Mouse (Mus musculus) c-Kit-positive CD71-negative TER-119-negative erythroid progenitor cells, embryonic 14.5 days (primary cell): ENCODE results near the gene Gm42372.

Experiments used
- DNase-seq: peaks from one replicate; pipeline ENCODE4 v3.0.0-alpha.2; 2013; ENCODE audit warnings: low read depth

Gene Gm42372

GRCm38 (mm10) chr7:17007300-17007699, 24.4 kb downstream of the Gm42372 start:
- DNase-seq, result no peak

- no peak for DNase-seq
These were observed 26.6 kb downstream of the Gm42372 start for GRCm38 (mm10) chr7:17009326-17010009.

DNA sequence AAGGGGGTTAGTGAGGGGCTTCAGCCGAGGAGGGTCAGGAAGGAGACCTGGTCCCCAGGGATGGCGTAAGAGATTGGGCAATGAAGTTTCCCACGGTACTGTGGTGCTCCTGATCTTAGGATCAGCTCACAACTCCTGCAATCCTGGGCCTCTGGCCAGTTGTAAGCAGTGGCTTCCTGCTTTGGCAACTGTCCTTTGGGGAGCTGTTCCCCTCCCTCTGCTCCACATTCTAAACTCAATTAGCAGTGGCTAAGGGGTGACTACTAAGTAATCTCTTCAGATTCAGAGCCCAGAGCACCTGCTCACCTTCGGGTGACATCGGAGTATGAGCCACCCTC, 27.1 kb downstream of the Gm42372 start:
- no peak for DNase-seq

- DNase-seq, result no peak
These were observed 29.2 kb downstream of the Gm42372 start for GRCm38 (mm10) chr7:17011909-17012590.

GRCm38 (mm10) chr7:17015381-17015780, 32.5 kb downstream of the Gm42372 start:
- DNase-seq, result no peak

DNA sequence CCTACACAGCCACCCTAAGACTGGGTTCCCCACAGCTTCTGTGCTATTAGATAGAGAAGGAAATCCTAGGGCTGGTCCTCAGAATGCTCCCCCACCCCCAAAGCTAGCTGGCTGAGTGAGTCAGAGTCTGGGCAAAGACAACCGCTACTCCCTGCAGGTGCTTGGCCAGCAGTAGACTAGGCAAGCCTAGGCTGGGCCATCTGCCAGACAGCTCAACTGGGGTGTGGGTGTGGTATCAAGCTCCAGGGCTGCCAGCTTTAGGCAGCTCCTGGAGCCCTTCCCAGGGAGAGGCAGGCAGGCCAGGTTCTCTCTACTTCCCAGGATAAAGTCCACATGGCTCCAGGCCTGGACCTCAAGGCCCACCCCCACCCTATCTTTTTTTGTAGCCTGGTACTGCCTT, 34.1 kb downstream of the Gm42372 start:
- no peak for DNase-seq

DNA sequence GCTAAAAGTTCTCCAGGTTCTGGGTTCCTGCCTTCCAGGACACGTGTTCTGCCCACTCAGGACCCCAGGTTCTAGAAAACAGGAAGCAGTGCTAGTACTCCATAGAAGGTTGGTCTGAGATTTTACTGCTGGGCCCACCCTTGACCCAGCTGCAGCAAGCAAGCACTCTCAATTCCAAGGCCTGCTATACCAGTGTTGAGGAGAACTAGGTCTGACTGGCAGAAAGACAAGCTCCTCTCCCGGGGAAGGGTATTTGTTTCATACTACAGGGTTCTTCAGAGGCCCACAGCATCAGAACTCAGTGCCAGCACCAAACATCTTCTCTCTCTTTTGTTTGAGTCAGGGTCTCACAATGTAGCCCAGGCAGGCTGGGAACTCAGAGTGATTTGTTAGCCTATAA, 35.0 kb downstream of the Gm42372 start:
- no peak for DNase-seq

DNA sequence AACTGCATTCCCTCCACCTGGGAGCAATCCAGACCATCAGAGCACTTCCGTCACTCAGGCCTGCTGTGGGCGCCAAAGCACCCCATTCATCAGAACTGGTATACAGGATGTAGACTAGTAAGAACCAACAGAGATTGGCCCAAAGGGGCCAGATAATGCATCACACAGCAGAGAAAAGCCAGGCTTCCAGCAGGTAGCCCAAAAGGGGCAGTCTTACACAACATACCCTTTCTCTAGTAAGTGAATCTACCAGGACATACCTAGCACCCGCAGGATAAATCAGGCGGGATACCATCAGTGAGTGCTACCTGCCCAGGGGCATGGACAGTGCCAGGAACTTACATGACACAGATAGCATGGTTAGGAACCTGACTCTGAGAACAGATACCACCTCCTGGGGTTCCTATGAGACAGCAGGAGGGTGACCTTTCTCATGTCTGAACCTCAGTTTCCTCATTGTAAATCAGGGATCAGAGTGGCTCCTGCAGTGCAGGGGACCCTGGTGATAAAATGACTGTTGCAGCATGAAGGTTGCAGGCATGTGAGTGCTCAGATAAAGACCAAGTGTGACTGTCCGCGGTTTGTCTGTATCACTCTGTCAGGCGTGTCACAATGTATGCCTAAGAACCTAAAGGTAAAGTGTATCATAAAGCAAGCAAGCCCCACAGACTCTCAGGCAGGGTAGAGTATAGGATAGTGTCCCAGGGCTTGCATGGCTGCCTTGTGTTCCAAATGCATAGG, 36.7 kb downstream of the Gm42372 start:
- no peak for DNase-seq

- no peak for DNase-seq
These were observed 39.3 kb downstream of the Gm42372 start for GRCm38 (mm10) chr7:17022176-17022575.

- DNase-seq, result no peak
These were observed 40.8 kb downstream of the Gm42372 start for GRCm38 (mm10) chr7:17023701-17024100.

DNA sequence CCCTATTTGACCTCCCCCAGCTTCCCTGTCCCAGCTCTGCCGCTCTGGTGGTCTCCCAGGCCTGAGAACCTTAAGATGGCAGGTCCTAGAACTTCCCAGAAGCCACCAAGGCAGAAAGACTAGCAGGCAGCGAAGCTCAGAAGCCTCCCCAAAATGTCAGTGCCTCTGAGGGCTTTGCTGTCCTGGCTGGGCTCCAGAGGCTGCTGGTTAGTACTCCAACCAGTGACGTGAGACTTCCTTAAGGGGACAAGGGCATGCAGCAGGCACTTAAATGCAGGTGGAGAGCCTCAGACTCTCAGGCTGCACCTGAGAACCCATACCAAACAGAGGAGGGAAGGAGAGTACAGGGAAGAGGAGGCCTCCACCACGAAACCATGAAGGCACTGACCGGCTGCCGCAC, 41.3 kb downstream of the Gm42372 start:
- DNase-seq, result no peak

GRCm38 (mm10) chr7:17024814-17025504, 42.1 kb downstream of the Gm42372 start:
- no peak for DNase-seq

DNA sequence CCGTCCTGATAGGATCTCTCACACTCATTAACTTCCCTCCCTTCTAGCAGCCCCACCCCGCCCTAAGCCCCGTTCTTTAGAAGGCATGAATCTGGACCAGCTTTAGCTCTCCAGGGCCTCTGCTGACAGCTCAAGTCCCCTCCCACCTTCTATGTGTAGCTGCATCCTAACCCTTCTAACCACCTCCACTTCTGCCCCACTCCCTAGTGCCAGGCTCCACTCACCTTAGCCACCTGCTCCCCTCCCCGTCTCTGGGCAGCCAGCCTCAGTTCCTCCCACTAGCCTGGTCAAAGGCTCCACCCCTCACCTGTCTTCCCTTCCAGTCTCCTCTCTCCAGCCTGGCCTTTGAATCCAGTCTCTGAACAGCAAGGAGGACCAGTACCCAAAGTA, 42.6 kb downstream of the Gm42372 start:
- DNase-seq, result no peak

GRCm38 (mm10) chr7:17025896-17026622, 43.2 kb downstream of the Gm42372 start:
- no peak for DNase-seq

GRCm38 (mm10) chr7:17026710-17027587, 44.1 kb downstream of the Gm42372 start:
- peak; percentile 74 for DNase-seq

GRCm38 (mm10) chr7:17027588-17028343, 44.9 kb downstream of the Gm42372 start, which contains the start of gene Ppp5c:
Ppp5c (minus strand) TSS chr7:17027924.
- DNase-seq, result peak; percentile 69

GRCm38 (mm10) chr7:17028923-17029322, 46.0 kb downstream of the Gm42372 start:
- DNase-seq, result no peak

DNA sequence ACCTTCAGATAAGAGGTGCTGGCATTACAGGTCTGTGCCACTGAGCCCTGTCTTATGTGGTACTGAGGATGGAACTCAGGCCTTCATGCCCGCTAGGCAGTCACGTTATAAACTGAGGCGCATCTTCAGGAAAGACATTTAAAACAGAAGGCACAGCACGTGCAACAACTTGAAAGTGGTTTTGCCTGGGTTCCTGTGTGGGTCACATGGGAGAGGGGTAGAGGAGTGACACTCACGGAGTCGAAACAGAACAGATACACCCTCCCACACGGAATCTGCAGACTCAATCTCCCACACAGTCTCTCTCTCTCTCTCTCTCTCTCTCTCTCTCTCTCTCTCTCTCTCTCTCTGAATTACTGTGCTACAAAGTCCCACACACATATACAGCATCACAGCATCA, 47.4 kb downstream of the Gm42372 start:
- no peak for DNase-seq
